Mouse (Mus musculus): Measurements from ENCODE around the gene Bach1.
"Not testable (repeated sequence)": the region's sequence is repeated elsewhere in the genome, so short reads cannot be mapped to it uniquely, and the experiment has no call there.

Gene Bach1

GRCm38 (mm10) chr16:87680912-87681634 is 17.7 kb upstream of the Bach1 start:
- no peak for DNase-seq (ENCODE audit: low spot score)

- DNase-seq (ENCODE audit: low spot score), result no peak
Measured at GRCm38 (mm10) chr16:87681848-87682247, 16.9 kb upstream of the Bach1 start.

- DNase-seq (ENCODE audit: low spot score), result no peak
Measured at GRCm38 (mm10) chr16:87686458-87686857, 12.3 kb upstream of the Bach1 start.

- no peak for DNase-seq (ENCODE audit: low spot score)
Measured at GRCm38 (mm10) chr16:87687346-87687745, 11.4 kb upstream of the Bach1 start.

GRCm38 (mm10) chr16:87688328-87688727 is 10.4 kb upstream of the Bach1 start:
- DNase-seq (ENCODE audit: low spot score), result not testable (repeated sequence)

- DNase-seq (ENCODE audit: low spot score), result not testable (repeated sequence)
Measured at GRCm38 (mm10) chr16:87688823-87689222, 9.9 kb upstream of the Bach1 start.

GRCm38 (mm10) chr16:87689225-87689624 is 9.5 kb upstream of the Bach1 start:
- DNase-seq (ENCODE audit: low spot score), result no peak

- no peak for DNase-seq (ENCODE audit: low spot score)
Measured at GRCm38 (mm10) chr16:87690506-87690905, 8.2 kb upstream of the Bach1 start.

GRCm38 (mm10) chr16:87691102-87691501 is 7.6 kb upstream of the Bach1 start:
- no peak for DNase-seq (ENCODE audit: low spot score)

GRCm38 (mm10) chr16:87692591-87692990 is 6.2 kb upstream of the Bach1 start:
- DNase-seq (ENCODE audit: low spot score), result no peak

- DNase-seq (ENCODE audit: low spot score), result no peak
Measured at GRCm38 (mm10) chr16:87697707-87698365, 909 bp upstream of the Bach1 start.

GRCm38 (mm10) chr16:87699306-87699692 is 554 bp downstream of the Bach1 start:
- DNase-seq (ENCODE audit: low spot score), result no peak

- DNase-seq (ENCODE audit: low spot score), result no peak
Measured at GRCm38 (mm10) chr16:87699693-87700394, 1.1 kb downstream of the Bach1 start.

GRCm38 (mm10) chr16:87700395-87700765 is 1.6 kb downstream of the Bach1 start:
- DNase-seq (ENCODE audit: low spot score), result no peak

GRCm38 (mm10) chr16:87701891-87702290 is 3.1 kb downstream of the Bach1 start:
- DNase-seq (ENCODE audit: low spot score), result no peak

GRCm38 (mm10) chr16:87702881-87703280 is 4.1 kb downstream of the Bach1 start:
- DNase-seq (ENCODE audit: low spot score), result no peak

GRCm38 (mm10) chr16:87704225-87704624 is 5.5 kb downstream of the Bach1 start:
- no peak for DNase-seq (ENCODE audit: low spot score)

- no peak for DNase-seq (ENCODE audit: low spot score)
Measured at GRCm38 (mm10) chr16:87705892-87706589, 7.3 kb downstream of the Bach1 start.

GRCm38 (mm10) chr16:87707335-87707734 is 8.6 kb downstream of the Bach1 start:
- DNase-seq (ENCODE audit: low spot score), result no peak

GRCm38 (mm10) chr16:87708570-87708969 is 9.8 kb downstream of the Bach1 start:
- DNase-seq (ENCODE audit: low spot score), result no peak

GRCm38 (mm10) chr16:87709144-87709543 is 10.4 kb downstream of the Bach1 start:
- DNase-seq (ENCODE audit: low spot score), result no peak

- DNase-seq (ENCODE audit: low spot score), result no peak
Measured at GRCm38 (mm10) chr16:87709971-87710370, 11.2 kb downstream of the Bach1 start.

GRCm38 (mm10) chr16:87711961-87712360 is 13.2 kb downstream of the Bach1 start:
- DNase-seq (ENCODE audit: low spot score), result no peak
